Mouse (Mus musculus) heart, adult 2 months (tissue): ENCODE results near the gene Prdm12.

Experiments
- CTCF ChIP-seq: fragments of 200-600 bp; IDR thresholded peaks from 2 replicates; pipeline ENCODE4 v1.8.1; 2022; ENCODE audit warnings: antibody characterized with exemption, mild to moderate bottlenecking, moderate library complexity
- EP300 ChIP-seq: fragments of 200-500 bp; IDR thresholded peaks from 2 replicates; pipeline ENCODE4 v1.6.1; 2011; ENCODE audit warnings: low read depth, low read length, control low read depth; ENCODE audit not compliant: insufficient read depth
- POLR2A ChIP-seq: fragments of 200-500 bp; IDR thresholded peaks from 2 replicates; pipeline ENCODE4 v1.6.1; 2011; ENCODE audit warnings: mild to moderate bottlenecking, low read depth, low read length, control low read depth; ENCODE audit not compliant: insufficient read depth

- TF ChIP-seq EP300 (no peak), POLR2A (no peak), CTCF (no peak)
These were observed 20.6 kb upstream of the Prdm12 start for GRCm38 (mm10) chr2:31619208-31619607.
